Comparison of ENCODE assay signal across 8 mouse cellular contexts in genomic region chr7:79504723-79505122, GRCm38 (mm10). TPM values are rescaled to one million over a fixed set of nuclear protein-coding genes. Genes with fewer than 3 reads are reported as not detected.
A peak's percentile ranks its signal among the peaks of the same experiment; 100 is the strongest.
DNase-seq lines count a peak whose midpoint lies in the region; ATAC-seq and TF ChIP-seq lines count a peak whose summit lies in the region.

No protein-coding gene starts in this region.

- H3K4me1 ChIP-seq in heart, embryonic 13.5 days: peaks cover 23% of the 10 kb centered on the region
- H3K4me1 ChIP-seq in lung, postnatal 0 days (ENCODE audit: insufficient read depth, low read depth, low read length): no peaks in the 10 kb centered on the region

- no peaks in the 10 kb centered on the region for H3K9me3 ChIP-seq in heart, embryonic 13.5 days
- H3K9me3 ChIP-seq in lung, postnatal 0 days (ENCODE audit: low read length): no peaks in the 10 kb centered on the region

- ATAC-seq in heart, embryonic 13.5 days (ENCODE audit: extremely low read depth, insufficient number of reproducible peaks, low FRiP score, low TSS enrichment): no peak
- ATAC-seq in granulocyte monocyte progenitor cell, adult 5-6 weeks (replicated peaks; ENCODE audit: poor library complexity, severe bottlenecking): peak; percentile 56
- ATAC-seq in lung, postnatal 0 days: no peak

- H3K27ac ChIP-seq in heart, embryonic 13.5 days (replicated peaks): no peak overlapping the region
- H3K27ac ChIP-seq in lung, postnatal 0 days (ENCODE audit: low read length): no peak overlapping the region

- no peak overlapping the region; the same call in 1 of the 2 replicates for H3K9ac ChIP-seq in heart, embryonic 13.5 days
- no peak overlapping the region for H3K9ac ChIP-seq in lung, postnatal 0 days (replicated peaks; ENCODE audit: low read depth)

- H3K4me3 ChIP-seq in heart, embryonic 13.5 days: peak overlapping the region; percentile 50
- H3K4me3 ChIP-seq in lung, postnatal 0 days (ENCODE audit: low read depth, low read length): peak overlapping the region; percentile 16; the same call in 1 of the 2 replicates

- TF ChIP-seq CTCF in lung, postnatal 0 days (IDR thresholded peaks at IDR 0.05): no peak

- peak overlapping the region; percentile 69 for H3K4me2 ChIP-seq in heart, embryonic 13.5 days
- H3K4me2 ChIP-seq in lung, postnatal 0 days (replicated peaks; ENCODE audit: low read depth, low read length): peak overlapping the region; percentile 37

- under 1% methylated on average over 42 of the region's 42 CpGs for WGBS in heart, embryonic 13.5 days
- under 1% methylated on average over 38 of the region's 42 CpGs for whole genome bisulfite sequencing in lung, postnatal 0 days

- H3K36me3 ChIP-seq in heart, embryonic 13.5 days: no peaks in the 10 kb centered on the region
- H3K36me3 ChIP-seq in lung, postnatal 0 days (ENCODE audit: insufficient read depth, low read length): no peaks in the 10 kb centered on the region

- H3K27me3 ChIP-seq in heart, embryonic 13.5 days (replicated peaks): peaks cover 100% of the 10 kb centered on the region
- H3K27me3 ChIP-seq in lung, postnatal 0 days (replicated peaks; ENCODE audit: insufficient read depth, low read length): peaks cover 96% of the 10 kb centered on the region

- no peak for DNase-seq in heart, adult 8-10 months (ENCODE audit: low spot score)
- peak; percentile 93 to 95 for DNase-seq in cerebellum, postnatal 4 days (ENCODE audit: low spot score in 2 of 2)
- peak; percentile 72 for DNase-seq in layer of hippocampus, adult 9-10 months (ENCODE audit: low spot score)
- peak; percentile 24 for DNase-seq in lung, postnatal 0 days (ENCODE audit: low spot score)
- peak; percentile 93 for DNase-seq in right cerebral cortex, postnatal 14 days
- DNase-seq in gastrocnemius, postnatal 10 days: no peak

- TF ChIP-seq EP300 in lung, postnatal 0 days (IDR thresholded peaks at IDR 0.05): no peak

RNA-seq across cellular contexts. Expression of gene Polg, which starts 38.6 kb away (rescaled TPM):
- 24.4 and 27.1 TPM in 2 replicates for polyA plus RNA-seq in heart, embryonic 13.5 days (2015; fragmentation: Nextera tagmentation; extraction: Ambion mirVana)
- 10 to 100 TPM; 65.9 to 72.3 (median 69.9) TPM for total RNA-seq in heart, adult 8-10 months (2022)
- total RNA-seq in granulocyte monocyte progenitor cell, adult 5-6 weeks (2014; fragmentation: Nextera tagmentation): 27.1 and 34.9 TPM in 2 replicates
- 40.5 and 61.0 TPM in 2 replicates for total RNA-seq in granulocyte monocyte progenitor cell, adult 5-6 weeks (2017)
- polyA plus RNA-seq in lung, postnatal 0 days (2015; fragmentation: Nextera tagmentation; extraction: Ambion mirVana): 32.3 and 39.9 TPM in 2 replicates
- 10 to 100 TPM; 36.6 to 44.9 TPM for total RNA-seq in gastrocnemius, postnatal 10 days (2021)

Comparison
In these comparisons a context has a peak if more than half of its experiments do, and no peak if none do; other contexts are left out.
1. DNase-seq: peak in cerebellum, postnatal 4 days (2 of 2), layer of hippocampus, adult 9-10 months (single experiment), lung, postnatal 0 days (single experiment) and right cerebral cortex, postnatal 14 days (single experiment); none in heart, adult 8-10 months (single experiment) and gastrocnemius, postnatal 10 days (single experiment).